Mouse (Mus musculus) heart, adult 2 months (tissue): Measurements from ENCODE around the gene BC025920. TPM values are rescaled to one million over a fixed set of nuclear protein-coding genes. Genes with fewer than 3 reads are reported as not detected.
A peak's percentile ranks its signal among the peaks of the same experiment; 100 is the strongest.

ENCODE experiments used
- DNase-seq, 2 experiments: peaks; one replicate each; pipeline ENCODE4 v3.0.0; 2021
- H3K27ac ChIP-seq: fragments of 200-600 bp; 2 replicates; pipeline ENCODE4 v1.8.1; 2022
- H3K27me3 ChIP-seq: fragments of 200-500 bp; 2 replicates; pipeline ENCODE4 v1.6.1; 2012; ENCODE audit warnings: mild to moderate bottlenecking, low read length, inconsistent platforms, mixed read lengths; ENCODE audit not compliant: control insufficient read depth, insufficient read depth
- H3K36me3 ChIP-seq: fragments of 200-500 bp; 2 replicates; pipeline ENCODE4 v1.6.1; 2012; ENCODE audit warnings: low read length, inconsistent platforms; ENCODE audit not compliant: control insufficient read depth, insufficient read depth
- H3K4me1 ChIP-seq: fragments of 200-500 bp; 2 replicates; pipeline ENCODE4 v1.6.1; 2011; ENCODE audit warnings: low read length; ENCODE audit not compliant: control insufficient read depth, insufficient read depth
- H3K4me3 ChIP-seq: fragments of 200-600 bp; 2 replicates; pipeline ENCODE4 v1.8.1; 2022
- H3K79me2 ChIP-seq: fragments of 200-500 bp; replicated peaks from 2 replicates; pipeline ENCODE4 v1.6.1; 2012; ENCODE audit warnings: mild to moderate bottlenecking, inconsistent platforms, low read length, moderate library complexity, mixed read lengths; ENCODE audit not compliant: control insufficient read depth, insufficient read depth
- H3K9ac ChIP-seq: fragments of 200-500 bp; 2 replicates; pipeline ENCODE4 v1.6.1; 2012; ENCODE audit warnings: low read depth, mild to moderate bottlenecking, control low read depth, inconsistent platforms, low read length, mixed read lengths
- CTCF ChIP-seq: fragments of 200-600 bp; IDR thresholded peaks from 2 replicates; pipeline ENCODE4 v1.8.1; 2022; ENCODE audit warnings: antibody characterized with exemption, mild to moderate bottlenecking, moderate library complexity
- EP300 ChIP-seq: fragments of 200-500 bp; IDR thresholded peaks from 2 replicates; pipeline ENCODE4 v1.6.1; 2011; ENCODE audit warnings: low read depth, low read length, control low read depth; ENCODE audit not compliant: insufficient read depth
- POLR2A ChIP-seq: fragments of 200-500 bp; IDR thresholded peaks from 2 replicates; pipeline ENCODE4 v1.6.1; 2011; ENCODE audit warnings: mild to moderate bottlenecking, low read depth, low read length, control low read depth; ENCODE audit not compliant: insufficient read depth
- WGBS: fragments of 180-500 bp; shearing (Covaris S2); methylation state at CpG from one replicate; pipeline ENCODE4 v1.1.7; 2018; 5-methylcytosine and 5-hydroxymethylcytosine counted together
- intact Hi-C: fragments of 180-260 bp; cut with DNase I; formaldehyde crosslinking; loops from one replicate; pipeline ENCODE4 v1.15.1; 2025
- polyA plus RNA-seq: library from polyadenylated mRNA; depleted of rRNA; stranded (reverse); fragments of >200 nt; gene quantifications from 2 replicates; pipeline ENCODE4 v1.2.3, GENCODE M21; 2012
- total RNA-seq, 2 experiments: library from RNA; stranded (reverse); gene quantifications; 2 replicates each; pipeline ENCODE4 v1.2.3; 2021

BC025920 gene
- total and polyA plus RNA-seq, 3 experiments: 1.9 to 3.7 (median 2.5) TPM

DNA sequence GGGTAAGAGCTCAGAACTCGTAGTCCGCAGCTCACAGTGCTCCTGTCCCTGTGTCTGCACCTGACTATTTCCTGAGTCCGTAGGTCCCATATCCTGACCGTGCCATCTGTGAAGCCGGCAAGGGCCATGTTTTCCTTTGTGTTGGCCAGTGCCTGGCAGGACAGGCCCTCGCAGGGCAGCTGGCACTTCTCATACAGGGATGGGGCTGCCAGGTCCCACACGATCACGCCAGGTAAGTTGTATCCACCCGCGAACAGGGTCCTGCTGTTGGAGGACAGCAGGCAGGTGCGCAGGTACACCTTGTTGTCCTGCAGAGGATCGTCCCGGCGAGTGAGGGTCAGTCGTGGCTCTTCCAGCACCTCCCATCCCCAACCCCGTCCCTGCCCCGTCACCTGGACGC lies 12.1 kb upstream of the BC025920 start:
- Histone ChIP-seq H3K27me3 (no peaks in the 10 kb centered on the region), H3K79me2 (no peaks in the 10 kb centered on the region), H3K9ac (no peak overlapping the region), H3K27ac (no peak overlapping the region), H3K4me3 (no peak overlapping the region), H3K4me1 (peaks cover 2% of the 10 kb centered on the region), H3K36me3 (no peaks in the 10 kb centered on the region)
- TF ChIP-seq EP300 (no peak), CTCF (no peak), POLR2A (no peak)
- 76% methylated on average over 18 of the region's 18 CpGs for WGBS
- DNase-seq: no peak
- intact Hi-C loops: no loop called here

DNA sequence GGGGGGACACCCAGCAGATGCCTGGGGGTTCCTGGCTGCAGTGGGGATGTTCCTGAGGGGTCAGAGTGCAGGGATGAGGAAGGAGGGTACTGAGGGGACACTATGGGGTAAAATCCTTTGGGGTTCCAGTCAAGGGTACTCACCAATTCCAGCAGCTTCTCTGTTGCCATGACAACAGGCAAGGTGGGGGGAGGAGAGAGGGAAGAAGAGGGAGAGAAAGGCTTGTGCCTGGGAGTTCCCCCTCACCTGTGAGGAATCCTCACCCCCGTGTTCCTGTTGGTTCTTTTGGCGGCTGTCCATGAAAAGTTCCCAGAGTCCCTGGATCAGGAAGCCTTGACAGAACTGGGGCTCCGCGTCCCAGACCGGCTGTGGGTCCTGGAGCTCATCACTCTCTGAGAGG lies 10.5 kb upstream of the BC025920 start:
- no peak overlapping the region for H3K4me3 ChIP-seq
- no peak for DNase-seq
- H3K9ac ChIP-seq: no peak overlapping the region
- intact Hi-C loops: no loop called here
- WGBS: 33% methylated on average over 5 of the region's 5 CpGs
- no peaks in the 10 kb centered on the region for H3K27me3 ChIP-seq
- no peaks in the 10 kb centered on the region for H3K79me2 ChIP-seq
- H3K4me1 ChIP-seq: peaks cover 2% of the 10 kb centered on the region
- TF ChIP-seq POLR2A: no peak
- TF ChIP-seq CTCF: no peak
- TF ChIP-seq EP300: no peak
- no peaks in the 10 kb centered on the region for H3K36me3 ChIP-seq
- no peak overlapping the region for H3K27ac ChIP-seq

DNA sequence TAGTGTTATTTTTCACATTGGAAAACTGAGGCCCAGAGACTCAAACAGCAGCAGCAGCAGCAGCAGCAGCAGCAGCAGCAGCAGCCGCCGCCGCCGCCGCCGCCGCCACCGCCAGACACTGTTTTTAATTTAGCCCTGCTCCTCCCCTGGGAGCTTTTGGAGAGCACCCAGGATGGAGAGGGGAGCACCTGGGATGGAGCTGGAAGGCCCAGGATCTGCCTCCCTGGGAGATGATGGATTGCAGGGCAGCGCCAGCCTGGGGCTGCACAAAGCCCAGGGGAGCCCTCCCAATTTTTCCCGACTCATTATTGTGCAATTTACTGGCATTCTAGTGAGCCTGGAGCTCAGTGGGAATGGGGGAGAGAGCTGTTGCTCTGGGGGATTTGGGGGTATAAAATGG lies 9.5 kb upstream of the BC025920 start:
- TF ChIP-seq CTCF: no peak
- TF ChIP-seq POLR2A: no peak
- no peak for TF ChIP-seq EP300
- intact Hi-C loops: no loop called here
- Histone ChIP-seq H3K27me3 (no peaks in the 10 kb centered on the region), H3K9ac (peak overlapping the region; percentile 33; the same call in 1 of the 2 replicates), H3K4me3 (no peak overlapping the region), H3K79me2 (no peaks in the 10 kb centered on the region), H3K27ac (peak overlapping the region; percentile 53), H3K36me3 (no peaks in the 10 kb centered on the region), H3K4me1 (peaks cover 7% of the 10 kb centered on the region)
- peak; percentile 62 to 68 for DNase-seq
- 9% methylated on average over 10 of the region's 10 CpGs for WGBS

DNA sequence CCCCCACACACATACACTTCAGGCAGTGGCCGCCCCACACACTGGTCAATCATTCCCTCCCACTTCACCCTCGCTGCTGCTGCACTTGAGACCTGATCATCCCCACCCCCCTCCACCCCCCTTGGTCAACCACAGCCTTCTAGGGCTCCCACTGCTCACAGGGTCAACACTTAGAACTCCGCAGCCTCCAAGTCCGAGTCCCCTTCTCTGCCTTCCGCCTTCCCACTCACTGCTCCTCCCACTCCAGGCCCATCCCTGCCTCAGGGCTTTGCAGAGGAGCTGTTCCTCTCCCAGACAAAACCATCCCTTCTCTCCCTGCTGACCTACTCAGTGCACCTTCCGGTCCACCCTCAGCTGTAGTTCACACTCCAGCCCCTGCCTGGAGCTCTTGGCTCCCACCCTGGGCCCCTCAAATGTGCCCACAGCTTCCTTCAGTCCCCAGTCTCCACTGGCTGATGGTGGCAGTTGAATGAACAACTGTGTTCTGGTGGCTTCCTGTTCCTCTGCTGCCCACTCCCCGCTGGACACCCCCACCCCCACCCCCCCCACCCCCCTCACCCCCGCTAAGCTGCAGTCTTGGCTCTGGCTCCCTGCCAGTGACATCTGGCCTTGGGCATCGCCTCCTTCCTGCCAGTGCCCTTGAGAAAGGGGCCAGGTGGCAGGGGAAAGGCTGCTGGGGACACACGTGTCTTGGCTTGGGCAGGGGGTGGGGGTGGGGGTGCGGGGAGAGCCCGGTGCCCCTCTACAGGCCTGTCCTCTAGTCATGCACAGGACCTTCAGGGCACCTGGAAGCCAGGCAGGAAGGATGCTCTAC lies 8.7 kb upstream of the BC025920 start:
- Histone ChIP-seq H3K27me3 (no peaks in the 10 kb centered on the region), H3K4me3 (no peak overlapping the region), H3K4me1 (peaks cover 8% of the 10 kb centered on the region), H3K27ac (peak overlapping the region; percentile 41), H3K9ac (peak overlapping the region; percentile 50), H3K79me2 (no peaks in the 10 kb centered on the region), H3K36me3 (no peaks in the 10 kb centered on the region)
- 9% methylated on average over 12 of the region's 12 CpGs for WGBS
- TF ChIP-seq POLR2A (peak; percentile 47; the same call in 1 of the 2 replicates), EP300 (no peak), CTCF (no peak)
- DNase-seq: peak; percentile 63 to 64
- intact Hi-C loops: no loop called here

DNA sequence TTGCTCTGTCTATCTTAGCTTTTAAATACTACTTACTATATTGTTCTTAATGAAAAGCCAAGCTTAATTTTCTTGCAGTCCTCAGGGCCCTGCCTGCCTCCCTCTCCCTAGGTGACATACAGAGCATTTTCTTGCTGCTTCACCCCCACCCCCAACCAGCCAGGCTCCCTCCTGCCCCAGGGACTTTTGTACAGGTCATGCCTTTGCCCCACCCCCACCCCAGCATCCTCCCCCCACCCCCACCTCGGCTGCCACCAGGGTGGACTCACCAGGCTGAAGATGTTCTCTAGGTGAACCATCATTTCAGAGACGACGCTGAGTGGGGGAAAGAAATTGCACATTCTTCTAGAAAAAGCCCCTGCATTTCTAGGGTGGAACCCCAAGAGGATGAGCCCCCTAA lies 7.7 kb upstream of the BC025920 start:
- Histone ChIP-seq H3K9ac (no peak overlapping the region), H3K79me2 (no peaks in the 10 kb centered on the region), H3K4me3 (no peak overlapping the region), H3K27me3 (no peaks in the 10 kb centered on the region), H3K36me3 (no peaks in the 10 kb centered on the region), H3K4me1 (peaks cover 10% of the 10 kb centered on the region), H3K27ac (no peak overlapping the region)
- intact Hi-C loops: loop anchor here (2.0 kb wide), 1 partner anchor 24 kb away; the partner anchor contains the start of gene Tle2
- TF ChIP-seq CTCF (no peak), POLR2A (no peak), EP300 (no peak)
- 63% methylated on average over 3 of the region's 3 CpGs for WGBS
- no peak for DNase-seq

DNA sequence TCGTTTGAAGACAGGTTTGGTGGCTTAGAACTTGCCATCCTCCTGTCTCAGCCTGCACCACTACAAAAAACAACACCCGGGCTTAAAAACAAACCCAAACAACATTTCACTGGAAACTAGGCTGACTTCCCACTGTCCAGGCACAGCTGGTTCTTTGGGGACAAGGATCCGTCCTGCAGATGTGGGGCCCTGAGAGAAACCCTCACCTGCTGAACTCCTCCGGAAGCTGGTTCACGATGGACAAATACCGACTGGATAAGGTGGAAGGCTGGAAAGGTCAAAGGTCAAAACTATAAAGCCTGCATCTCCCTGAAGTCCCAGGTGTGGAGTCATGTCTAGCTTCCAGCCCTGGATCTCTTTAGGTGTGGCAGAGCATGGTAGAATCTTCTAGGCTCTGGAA lies 7.2 kb upstream of the BC025920 start:
- no peak for DNase-seq

More for the DNA sequence above, 7.2 kb upstream of the BC025920 start:
- 55% methylated on average over 6 of the region's 6 CpGs for WGBS
- Histone ChIP-seq H3K9ac (no peak overlapping the region), H3K4me1 (peaks cover 10% of the 10 kb centered on the region), H3K36me3 (no peaks in the 10 kb centered on the region), H3K27me3 (no peaks in the 10 kb centered on the region), H3K4me3 (no peak overlapping the region), H3K27ac (no peak overlapping the region), H3K79me2 (no peaks in the 10 kb centered on the region)
- intact Hi-C loops: loop anchor here (2.0 kb wide), 1 partner anchor 24 kb away; the partner anchor contains the start of gene Tle2
- TF ChIP-seq EP300: no peak
- TF ChIP-seq CTCF: no peak
- no peak for TF ChIP-seq POLR2A
